Mouse (Mus musculus) cortical plate, adult 2 months (tissue): ENCODE data around the gene Txk.

Source experiments
- CTCF ChIP-seq: fragments of 200-500 bp; IDR thresholded peaks from 2 replicates; pipeline ENCODE4 v1.5.1; 2011; ENCODE audit warnings: mild to moderate bottlenecking, control low read depth, low read length; ENCODE audit not compliant: insufficient read depth; ENCODE audit errors: extremely low read depth
- POLR2A ChIP-seq: fragments of 200-500 bp; IDR thresholded peaks from 2 replicates; pipeline ENCODE4 v1.6.1; 2011; ENCODE audit warnings: mild to moderate bottlenecking, low read length, control low read depth; ENCODE audit not compliant: insufficient read depth; ENCODE audit errors: extremely low read depth

- no peak for TF ChIP-seq CTCF
- TF ChIP-seq POLR2A, result no peak
These were observed 56.1 kb downstream of the Txk start for GRCm38 (mm10) chr5:72696491-72696890.
